Mouse (Mus musculus): ENCODE measurements around the gene Snx18. TPM values are rescaled to one million over a fixed set of nuclear protein-coding genes. Genes with fewer than 3 reads are reported as not detected.

The Snx18 gene
- polyA plus RNA-seq (2012; fragmentation: generic; extraction: Trizol), result 10 to 100 TPM in 1 of 2 experiments, 1 to 10 TPM in 1; 3.1 to 22.1 TPM

DNA sequence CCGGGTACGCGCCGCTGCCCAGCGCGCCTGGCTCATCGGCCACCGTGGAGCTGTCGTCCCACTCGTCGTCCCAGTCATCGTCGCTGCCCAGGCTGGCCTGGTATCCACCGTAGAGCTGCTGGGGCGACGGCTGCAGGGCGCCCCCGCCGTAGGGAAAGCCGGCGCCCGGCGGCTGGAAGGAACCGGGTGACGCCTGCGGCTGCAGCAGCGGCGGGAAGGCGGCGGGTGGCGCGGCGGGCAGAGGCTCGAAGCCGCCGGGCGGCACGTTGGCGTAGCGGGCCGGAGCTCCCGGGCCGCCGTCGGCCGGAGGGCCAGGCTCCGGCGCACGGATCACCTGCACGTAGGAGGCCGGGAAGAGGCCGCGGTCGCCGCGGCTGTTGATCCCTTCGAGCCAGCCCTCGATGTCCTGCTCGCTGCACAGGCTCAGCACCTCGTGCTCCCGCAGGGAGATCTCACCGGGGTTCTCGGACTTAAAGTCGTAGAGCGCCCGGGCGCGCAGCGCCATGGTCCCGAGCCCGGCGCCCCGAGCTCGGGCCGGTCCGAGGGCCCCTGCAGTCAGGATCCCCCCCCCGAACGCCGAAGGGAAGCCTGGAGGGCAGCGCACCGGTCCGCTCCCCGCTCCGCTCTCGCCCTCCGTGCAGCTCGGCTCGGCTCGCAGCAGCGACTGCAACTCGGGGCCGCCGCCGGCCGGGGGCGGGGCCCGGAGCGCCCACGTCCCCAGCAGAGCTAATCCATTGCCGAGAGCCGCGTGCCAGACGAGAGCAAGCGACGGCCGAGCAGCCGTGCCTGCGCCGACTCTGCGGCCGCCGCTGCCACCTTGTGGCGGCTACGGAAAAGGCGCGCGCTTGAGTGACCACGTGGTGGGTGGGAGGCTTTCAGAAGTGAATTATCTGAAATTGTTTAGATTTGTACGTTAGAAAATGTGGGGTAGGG, at the start of gene Snx18:
Gene Snx18 (minus strand): TSS at position 674 of the 933 bp plus-strand sequence.

DNA sequence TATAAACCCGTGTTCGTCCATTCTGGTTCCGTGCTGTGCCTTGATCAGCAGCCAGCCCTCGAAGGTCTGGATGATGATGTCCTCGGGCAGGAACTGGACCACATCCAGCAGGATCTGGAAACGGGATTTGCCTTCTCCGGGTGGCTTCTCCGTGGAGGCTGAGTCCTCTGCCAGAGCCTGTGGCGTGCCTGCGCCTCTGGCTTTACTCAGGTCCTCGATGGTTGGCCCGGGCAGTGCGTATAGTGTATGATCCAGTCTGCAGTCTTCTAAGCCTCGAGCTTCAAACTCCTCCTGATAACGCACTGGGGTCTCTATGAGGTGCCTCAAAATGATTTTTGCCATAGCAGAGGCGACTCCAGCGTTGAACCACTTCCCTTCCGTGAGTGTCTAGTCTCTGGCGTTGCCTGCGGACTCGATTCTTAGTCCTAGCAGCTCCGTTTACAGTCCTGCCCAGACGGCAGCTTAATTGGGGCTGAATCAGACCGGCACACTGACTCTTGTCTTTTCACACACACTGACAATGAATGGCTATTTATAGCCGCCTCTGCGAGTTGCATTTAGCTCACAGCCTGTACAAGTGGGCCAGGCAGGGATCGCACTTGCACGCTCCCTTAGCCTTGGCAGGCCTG, 44.9 kb upstream of the Snx18 start, which contains the start of gene Hspb3:
Gene Hspb3 (minus strand): TSS at position 526 of the 629 bp plus-strand sequence.

Other genes starting within 250 kb of the Snx18 start
- not detected for gene Hspb3, start 45.1 kb upstream of the Snx18 start, polyA plus RNA-seq (2012; fragmentation: generic; extraction: Trizol)
- 1 to 10 TPM in 1 of 2 experiments, under 1 TPM in 1; 0.46 to 3.2 TPM for gene Arl15, start 175.9 kb upstream of the Snx18 start, polyA plus RNA-seq (2012; fragmentation: generic; extraction: Trizol)

All from C3H10T1/2 (cell line).